Mouse (Mus musculus): Measurements from ENCODE around the gene Kifc5b.

GRCm38 (mm10) chr17:26872870-26873269, 44.0 kb upstream of the Kifc5b start:
- TF ChIP-seq CTCF (conservative IDR thresholded peaks at IDR 0.05; ENCODE audit: insufficient read depth, insufficient read length, low read depth, low read length) (no peak), POLR2A (IDR thresholded peaks at IDR 0.05; ENCODE audit: low read depth, low read length) (no peak)
